Mouse (Mus musculus) bone marrow macrophage, adult 2 months (primary cell): ENCODE measurements around the gene Cyb5b.

Source experiments
- CTCF ChIP-seq: IDR thresholded peaks from 2 replicates; pipeline ENCODE4 v1.5.1; 2012; ENCODE audit warnings: low read depth, mild to moderate bottlenecking, low read length, moderate library complexity
- POLR2A ChIP-seq: IDR thresholded peaks from 2 replicates; pipeline ENCODE4 v1.6.1; 2012; ENCODE audit warnings: mild to moderate bottlenecking, low read depth, low read length, borderline replicate concordance

DNA sequence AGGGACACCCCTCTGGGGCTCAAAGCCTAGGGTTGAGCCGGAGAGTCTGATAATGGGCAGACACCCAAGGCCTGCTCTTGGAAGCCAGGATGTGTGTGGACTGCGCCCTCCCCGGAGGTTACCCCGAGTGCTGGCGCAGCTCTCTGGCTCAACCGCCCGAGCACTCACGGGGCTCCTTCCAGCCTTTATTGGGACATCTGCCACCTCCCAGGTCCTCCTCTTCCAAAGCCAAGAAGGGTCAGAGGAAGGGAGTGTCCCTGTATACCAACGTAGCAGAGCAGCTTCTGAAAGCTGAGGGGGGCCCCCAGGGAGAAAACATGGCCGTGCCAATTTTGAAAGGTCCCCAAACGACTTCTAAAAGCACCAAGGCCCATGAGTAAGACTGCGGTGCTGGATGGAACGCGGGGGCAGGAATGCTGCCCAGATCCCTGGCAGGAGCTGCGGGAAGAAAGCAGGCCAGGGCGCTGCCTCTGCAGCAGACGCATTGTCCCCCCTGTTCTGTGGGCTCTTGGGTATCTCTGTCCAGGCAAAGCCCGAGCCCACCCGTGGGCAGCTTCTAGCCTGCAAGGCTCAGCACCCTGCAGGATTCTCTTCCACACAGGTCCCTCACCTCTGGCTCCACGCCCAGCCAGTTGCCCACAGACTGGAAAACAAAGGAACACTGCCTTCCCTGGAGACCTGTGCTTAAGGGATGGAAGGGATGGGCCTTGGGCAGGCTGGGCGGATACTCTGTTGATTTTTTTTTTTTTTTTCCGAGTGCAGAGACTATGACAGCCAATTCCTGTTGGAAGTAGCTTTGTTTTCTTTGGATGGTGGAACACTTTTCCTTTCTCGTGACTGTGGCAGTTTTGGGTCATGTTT, 55.5 kb downstream of the Cyb5b start:
- TF ChIP-seq POLR2A (no peak), CTCF (no peak)
